Mouse (Mus musculus): ENCODE measurements at regions not wholly inside any gene's neighbourhood (a gene's known extent, or its start where the extent isn't known, plus 50 kb on each side); places are given as distances from the start of the nearest gene placed in this dataset.

DNA sequence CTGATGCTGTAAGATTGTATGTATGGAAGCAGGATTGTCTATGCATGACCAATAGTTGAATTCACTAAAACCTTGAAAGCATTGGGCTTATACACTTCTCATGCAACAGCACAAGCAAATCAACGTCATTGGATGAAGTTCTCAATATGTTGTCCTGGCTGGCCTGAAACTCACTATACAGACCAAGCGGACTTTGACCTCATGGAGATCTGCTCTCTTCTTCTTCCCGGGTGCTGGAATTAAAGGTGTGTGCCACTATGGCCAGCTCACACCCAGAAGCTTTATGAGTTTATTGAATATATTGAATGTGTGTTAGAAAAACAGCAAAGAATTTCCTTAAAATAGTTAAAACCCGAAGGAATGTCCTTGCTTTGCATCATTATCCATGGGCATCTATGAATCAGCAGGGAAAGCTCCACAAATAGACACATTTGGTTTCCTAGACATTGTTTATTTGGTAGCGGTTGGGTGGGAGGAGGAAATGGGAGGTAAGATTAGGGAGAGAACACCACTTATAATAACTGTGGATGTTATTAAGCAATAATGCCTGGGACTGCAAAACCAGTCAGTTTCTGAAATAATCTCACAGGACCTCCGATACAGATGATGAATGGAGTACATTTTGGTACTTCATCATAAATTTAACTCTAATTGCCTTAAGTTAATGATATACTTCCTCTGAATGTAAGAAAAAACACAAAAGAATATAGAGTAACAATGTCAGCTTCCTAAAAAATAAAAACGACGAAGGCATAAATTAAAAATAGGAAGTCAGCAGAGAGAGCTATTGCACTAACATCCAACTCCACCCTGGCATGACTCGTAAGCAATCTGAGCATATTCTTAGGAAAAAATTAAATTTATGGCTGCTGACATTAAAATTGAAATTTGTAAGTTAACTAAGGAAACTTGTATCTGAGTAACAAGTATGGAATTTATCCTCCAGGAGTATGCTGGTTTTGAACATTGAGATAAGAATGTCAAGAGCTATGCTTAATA lies 84.5 kb upstream of the Bmp2 start:
- no peak for TF ChIP-seq CTCF (IDR thresholded peaks at IDR 0.05; ENCODE audit: control insufficient read depth, insufficient read depth, insufficient read length)
- TF ChIP-seq MAX (IDR thresholded peaks at IDR 0.05) = no peak
- TF ChIP-seq USF1 (IDR thresholded peaks at IDR 0.05; ENCODE audit: low read depth) = no peak
- TF ChIP-seq MYOG (IDR thresholded peaks at IDR 0.05; ENCODE audit: control insufficient read depth, extremely low read depth, insufficient read length) = no peak
- TF ChIP-seq CEBPB (IDR thresholded peaks at IDR 0.05; ENCODE audit: low read depth) = peak; percentile 72
- no peak for TF ChIP-seq MYOD1 (IDR thresholded peaks at IDR 0.05; ENCODE audit: control insufficient read depth, insufficient read length, low read depth)
